Mouse (Mus musculus): ENCODE results near the gene Polh.

GRCm38 (mm10) chr17:46161179-46161578, 41.3 kb downstream of the Polh start:
- TF ChIP-seq POLR2A (IDR thresholded peaks at IDR 0.05; ENCODE audit: control insufficient read depth in 1 of 2, insufficient read depth in 1 of 2, low read depth in 1 of 2, low read length in 2 of 2, poor library complexity in 1 of 2) = no peak
- no peak for TF ChIP-seq RAD21 (IDR thresholded peaks at IDR 0.05; ENCODE audit: low read depth, low read length)
- no peak for TF ChIP-seq BHLHE40 (IDR thresholded peaks at IDR 0.05; ENCODE audit: borderline replicate concordance, low read depth, low read length)
- TF ChIP-seq ZMIZ1 (IDR thresholded peaks at IDR 0.05; ENCODE audit: low read depth, low read length) = no peak
- no peak for TF ChIP-seq TBP (IDR thresholded peaks at IDR 0.05; ENCODE audit: low read depth, low read length)
- no peak for TF ChIP-seq TCF12 (IDR thresholded peaks at IDR 0.05; ENCODE audit: low read depth, low read length)
